Mouse (Mus musculus) MEL (cell line): ENCODE results near the gene Epyc.

Experiments used
- POLR2A ChIP-seq, 2 experiments: IDR thresholded peaks; 2 replicates each; pipeline ENCODE4 v1.6.1; 2011 to 2012; ENCODE audit warnings: low read length in 2 of 2, mild to moderate bottlenecking in 2 of 2, control low read depth in 1 of 2, improper control_type of control experiment in 1 of 2, low read depth in 1 of 2, moderate library complexity in 1 of 2; ENCODE audit not compliant: control insufficient read depth in 1 of 2, insufficient read depth in 1 of 2, poor library complexity in 1 of 2
- USF1 ChIP-seq: IDR thresholded peaks from 2 replicates; pipeline ENCODE4 v1.6.1; 2014; ENCODE audit warnings: low read depth, mild to moderate bottlenecking, inconsistent platforms, low read length, improper control_type of control experiment, moderate library complexity

GRCm38 (mm10) chr10:97702321-97702720 lies 58.5 kb downstream of the Epyc start:
- TF ChIP-seq POLR2A (IDR thresholded peaks at IDR 0.05; ENCODE audit: control insufficient read depth in 1 of 2, insufficient read depth in 1 of 2, low read depth in 1 of 2, low read length in 2 of 2, poor library complexity in 1 of 2) (no peak), USF1 (no peak)
